Mouse (Mus musculus): ENCODE data around the gene Adgrf3.

The Adgrf3 gene

DNA sequence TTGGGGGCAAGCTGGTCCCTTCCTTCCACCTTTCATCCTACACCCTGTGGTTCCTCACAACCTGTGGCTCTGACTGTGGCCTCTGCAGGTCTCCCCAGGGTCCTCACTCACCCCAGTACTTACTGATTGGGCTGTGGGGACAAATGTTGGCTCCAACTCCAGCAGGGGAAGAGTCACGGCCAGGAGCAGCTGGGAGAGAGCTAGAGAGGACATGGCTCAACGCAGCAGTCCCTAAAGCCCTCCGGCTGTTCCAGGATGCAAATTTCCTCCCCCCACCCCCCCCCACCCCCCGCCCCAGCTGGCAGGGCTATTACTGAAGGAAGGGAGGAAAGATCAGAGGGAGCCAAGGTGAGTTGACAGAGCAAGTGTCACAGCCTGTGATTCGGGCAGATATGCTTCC is at the start of gene Adgrf3:
TSS of gene Adgrf3 (minus strand) at position 230 of the 400 bp plus-strand sequence.
- CTCF ChIA-PET = interaction anchor here in 2 of 4 experiments (0.5 to 2.1 kb wide), 6 partner anchors 90 to 1738 kb away, joined by 3 to 8 read pairs (median 5); partner anchors contain the start of gene Garem2 (in 1 of the 2)

DNA sequence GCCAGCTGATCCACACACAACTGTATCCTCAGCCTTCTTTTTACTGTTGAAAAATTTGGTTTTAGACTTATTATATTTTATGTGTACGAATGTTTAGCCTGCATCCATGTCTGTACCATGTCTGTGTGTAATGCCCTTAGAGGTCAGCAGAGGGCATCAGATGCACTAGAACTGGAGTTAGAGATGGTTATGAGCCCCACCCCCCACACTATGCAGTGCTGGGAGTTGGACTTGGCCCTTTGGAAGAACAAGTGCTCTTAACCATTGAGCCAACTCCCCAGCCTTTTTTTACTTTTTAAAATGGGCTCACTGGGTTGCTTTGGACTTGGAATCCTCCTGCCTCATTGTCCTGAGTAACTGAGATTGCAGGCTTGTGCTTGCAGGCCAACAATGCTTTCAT is 42.1 kb upstream of the Adgrf3 start:
- ChIA-PET POLR2A (interaction anchor here in 1 of 4 experiments (1.0 kb wide), 1 partner anchor 96 kb away, joined by 3 read pairs; no protein-coding TSS in a partner anchor), CTCF (interaction anchor here in 2 of 4 experiments (0.5 to 1.5 kb wide), 3 partner anchors 33 to 248 kb away, joined by 3 to 14 read pairs (median 7); no protein-coding TSS in a partner anchor)

More for the DNA sequence above, at the start of gene Adgrf3:
- POLR2A ChIA-PET = interaction anchor here in 3 of 4 experiments (0.6 to 1.4 kb wide), 4 partner anchors 49 to 1036 kb away, joined by 3 to 11 read pairs (median 3); no protein-coding TSS in a partner anchor

DNA sequence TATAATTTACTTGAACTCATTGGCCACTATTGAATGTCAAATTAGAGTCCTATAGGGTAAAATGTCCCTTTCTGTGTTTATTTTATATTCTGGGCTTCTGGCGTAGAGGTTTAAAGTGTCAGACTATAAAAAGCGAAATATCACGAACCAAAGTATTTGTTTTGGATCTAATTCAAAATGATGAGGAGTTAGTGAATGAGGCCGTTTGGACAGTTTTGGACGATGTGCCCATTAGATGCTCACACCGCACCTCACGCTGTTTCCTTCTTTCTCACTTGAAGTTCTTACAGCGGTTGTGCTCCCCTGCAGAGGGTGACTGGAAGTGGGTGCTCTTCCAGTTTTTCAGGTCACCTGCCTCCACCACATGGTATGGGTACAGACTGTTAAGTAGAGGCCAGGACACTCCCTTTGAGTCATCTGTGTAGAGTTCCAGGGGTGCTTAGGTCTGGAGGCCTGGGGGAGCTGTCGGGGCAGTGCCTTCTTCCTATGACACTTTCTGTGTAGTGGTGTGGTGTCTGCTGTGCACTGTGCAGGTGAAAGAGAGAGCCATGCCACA is 40.4 kb upstream of the Adgrf3 start:
- ChIA-PET POLR2A (interaction anchor here in 1 of 4 experiments (1.0 kb wide), 1 partner anchor 30 kb away, joined by 3 read pairs; no protein-coding TSS in a partner anchor), CTCF (no interaction called here)

DNA sequence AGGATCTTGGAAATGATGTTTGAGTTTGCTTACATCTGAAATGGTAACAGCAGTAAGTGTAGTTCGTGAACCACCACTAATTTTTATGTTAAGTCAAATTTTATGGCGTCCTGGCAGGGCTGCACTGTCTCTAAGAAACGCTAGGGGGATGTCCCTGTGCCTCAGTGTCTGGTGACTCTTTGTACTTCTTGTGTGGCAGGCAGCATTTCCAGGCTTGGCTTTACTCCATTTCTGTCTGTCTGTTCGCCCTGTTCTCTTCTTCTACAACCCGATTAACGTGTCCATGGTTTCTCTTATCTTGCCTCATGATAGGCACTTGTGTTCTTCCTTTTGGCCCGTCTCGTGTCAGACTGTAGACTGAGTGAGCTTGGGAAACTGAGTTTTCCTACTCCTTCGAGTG is 38.2 kb upstream of the Adgrf3 start:
- ChIA-PET POLR2A (interaction anchor here in 1 of 4 experiments (0.6 to 1.5 kb wide), 2 partner anchors 8 to 379 kb away, joined by 5 read pairs; no protein-coding TSS in a partner anchor), CTCF (interaction anchor here in 2 of 4 experiments (0.7 to 1.2 kb wide), 5 partner anchors 13 to 260 kb away, joined by 3 to 4 read pairs (median 3); no protein-coding TSS in a partner anchor)

DNA sequence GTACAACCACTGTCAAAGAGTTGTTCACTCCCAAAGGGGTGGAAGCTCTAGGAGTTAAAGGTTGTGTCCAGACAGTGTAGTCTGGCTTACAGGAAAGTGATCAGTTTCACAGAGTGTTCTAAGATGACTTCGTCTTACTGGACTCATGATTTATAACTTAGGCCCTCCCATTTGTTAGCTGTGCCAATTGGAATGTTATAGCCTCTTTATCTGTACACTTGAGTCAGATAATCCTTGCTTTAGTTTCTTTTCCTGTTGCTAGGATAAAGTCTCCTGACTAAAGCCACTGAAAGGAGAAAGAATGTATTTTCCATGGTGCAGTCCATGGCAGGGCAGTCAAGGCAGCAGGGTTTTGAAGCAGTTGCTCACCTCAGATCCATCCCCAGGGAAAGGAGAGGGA is 36.9 kb upstream of the Adgrf3 start:
- POLR2A ChIA-PET = no interaction called here

DNA sequence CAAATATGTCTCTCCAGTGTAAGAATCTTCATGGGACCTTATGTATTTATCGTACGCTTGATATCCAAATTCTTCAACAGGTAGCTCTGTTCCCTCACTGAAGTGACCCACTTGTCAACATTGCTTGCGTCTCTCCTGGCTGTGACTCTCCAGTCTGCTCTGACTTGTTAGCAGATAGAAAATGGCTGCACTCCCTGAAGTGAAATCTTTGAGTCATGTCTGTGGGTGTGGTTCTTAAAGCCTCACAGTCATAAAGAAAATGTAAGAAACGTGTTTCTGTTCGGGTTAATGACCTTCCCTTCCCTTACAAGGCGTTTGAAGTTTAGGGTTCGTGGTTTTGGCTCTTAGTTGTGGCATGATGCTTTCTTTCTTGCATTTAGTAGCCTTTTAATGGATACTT is 35.0 kb upstream of the Adgrf3 start:
- ChIA-PET POLR2A (interaction anchor here in 1 of 4 experiments (0.8 kb wide), 1 partner anchor 8 kb away, joined by 3 read pairs; no protein-coding TSS in a partner anchor), CTCF (interaction anchor here in 1 of 4 experiments (0.7 kb wide), 1 partner anchor 118 kb away, joined by 3 read pairs; no protein-coding TSS in a partner anchor)

More for the DNA sequence above, 36.9 kb upstream of the Adgrf3 start:
- CTCF ChIA-PET = interaction anchor here in 1 of 4 experiments (0.6 kb wide), 1 partner anchor 229 kb away, joined by 7 read pairs; the partner anchor contains the start of gene Il6

DNA sequence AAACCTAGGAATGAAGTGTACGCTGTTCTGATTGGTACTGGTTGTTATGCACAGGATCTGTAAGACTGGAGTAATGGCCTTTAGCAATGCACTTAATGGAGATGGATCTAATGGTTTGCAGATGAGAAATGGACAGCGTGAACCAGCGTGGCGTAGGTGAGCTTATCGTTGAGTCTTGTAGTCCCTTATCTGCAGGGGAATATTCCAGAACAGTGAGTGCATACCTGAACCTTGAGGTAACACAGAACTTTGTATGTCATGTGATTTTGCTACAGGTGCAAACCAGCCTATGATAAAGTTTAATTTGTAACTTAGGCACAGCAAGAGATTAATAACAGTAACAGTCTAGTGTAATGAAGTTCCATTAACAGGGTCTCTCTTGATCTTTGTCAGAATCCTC is 33.0 kb upstream of the Adgrf3 start:
- ChIA-PET POLR2A (interaction anchor here in 1 of 4 experiments (0.6 kb wide), 1 partner anchor 87 kb away, joined by 3 read pairs; no protein-coding TSS in a partner anchor), CTCF (interaction anchor here in 1 of 4 experiments (0.6 kb wide), 1 partner anchor 291 kb away, joined by 3 read pairs; no protein-coding TSS in a partner anchor)

DNA sequence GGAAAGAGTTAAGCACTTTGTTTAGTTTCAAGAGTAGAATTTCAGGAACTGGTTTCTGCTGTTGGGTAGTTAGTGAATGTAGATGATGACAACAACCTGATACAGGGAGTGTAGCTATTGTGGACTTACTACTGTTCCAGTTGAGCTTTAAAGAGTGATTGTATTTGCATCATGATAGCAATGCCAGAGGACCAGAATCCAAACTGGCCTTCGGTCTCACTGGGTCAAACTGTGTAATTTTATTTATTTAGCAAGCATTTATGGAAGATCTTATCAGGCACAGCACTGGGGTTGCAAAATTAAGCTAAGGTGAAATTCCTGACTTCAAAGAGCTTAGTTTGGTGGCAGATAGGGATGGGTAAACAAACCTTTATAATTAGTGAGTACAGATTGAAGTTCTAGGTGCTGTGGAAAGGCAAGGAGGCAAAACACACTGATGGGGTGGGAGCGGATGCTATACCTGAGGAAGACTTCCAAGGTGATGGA is 30.2 kb upstream of the Adgrf3 start:
- ChIA-PET POLR2A (interaction anchor here in 2 of 4 experiments (1.3 kb wide), 2 partner anchors 9 to 107 kb away, joined by 3 to 5 read pairs; no protein-coding TSS in a partner anchor), CTCF (no interaction called here)

DNA sequence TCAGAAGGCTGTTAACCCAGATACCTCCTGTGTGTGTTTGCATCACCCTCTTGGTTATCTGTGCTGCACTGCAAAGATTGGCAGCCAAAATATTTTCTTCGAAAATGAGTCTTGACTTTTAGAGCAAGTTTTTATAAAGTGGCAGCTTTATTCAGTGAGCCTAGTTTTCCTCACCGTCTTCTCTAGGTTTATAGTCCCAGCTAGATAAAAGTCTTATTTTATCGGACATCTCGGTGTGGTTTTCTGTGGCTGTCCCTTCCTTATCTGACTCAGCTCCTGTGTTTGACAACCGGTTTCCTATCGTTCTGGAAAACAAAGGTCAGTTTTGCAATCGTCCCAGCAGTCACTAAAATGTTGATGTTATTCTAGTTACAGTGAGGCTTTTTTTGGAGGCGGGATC is 28.5 kb upstream of the Adgrf3 start:
- ChIA-PET POLR2A (interaction anchor here in 1 of 4 experiments (0.9 kb wide), 1 partner anchor 14 kb away, joined by 3 read pairs; no protein-coding TSS in a partner anchor), CTCF (no interaction called here)

DNA sequence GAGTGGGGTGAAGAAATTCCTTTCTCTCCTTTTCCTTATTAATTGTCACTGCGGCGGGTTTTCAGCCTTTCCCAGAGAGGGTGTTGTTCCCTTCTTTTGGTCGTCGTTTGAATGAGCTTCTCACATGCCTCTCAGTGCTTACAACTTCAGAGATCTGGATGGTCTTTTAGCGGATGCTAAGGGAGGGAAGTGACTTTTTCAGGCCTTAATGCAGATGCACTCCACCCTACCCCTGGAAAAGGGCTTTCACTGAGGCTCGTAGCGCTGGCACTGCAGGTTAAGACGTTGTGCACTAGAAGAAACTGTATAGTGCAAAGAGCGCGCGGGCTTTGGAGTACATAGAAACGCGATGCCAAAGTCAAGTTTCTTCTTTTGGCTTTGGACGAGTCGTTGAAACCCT is 27.5 kb upstream of the Adgrf3 start:
- POLR2A ChIA-PET = interaction anchor here in 1 of 4 experiments (0.9 kb wide), 1 partner anchor 355 kb away, joined by 5 read pairs; the partner anchor contains the start of gene Kcnk3
- CTCF ChIA-PET = interaction anchor here in 1 of 4 experiments (1.1 kb wide), 1 partner anchor 128 kb away, joined by 3 read pairs; the partner anchor contains the start of gene Garem2

DNA sequence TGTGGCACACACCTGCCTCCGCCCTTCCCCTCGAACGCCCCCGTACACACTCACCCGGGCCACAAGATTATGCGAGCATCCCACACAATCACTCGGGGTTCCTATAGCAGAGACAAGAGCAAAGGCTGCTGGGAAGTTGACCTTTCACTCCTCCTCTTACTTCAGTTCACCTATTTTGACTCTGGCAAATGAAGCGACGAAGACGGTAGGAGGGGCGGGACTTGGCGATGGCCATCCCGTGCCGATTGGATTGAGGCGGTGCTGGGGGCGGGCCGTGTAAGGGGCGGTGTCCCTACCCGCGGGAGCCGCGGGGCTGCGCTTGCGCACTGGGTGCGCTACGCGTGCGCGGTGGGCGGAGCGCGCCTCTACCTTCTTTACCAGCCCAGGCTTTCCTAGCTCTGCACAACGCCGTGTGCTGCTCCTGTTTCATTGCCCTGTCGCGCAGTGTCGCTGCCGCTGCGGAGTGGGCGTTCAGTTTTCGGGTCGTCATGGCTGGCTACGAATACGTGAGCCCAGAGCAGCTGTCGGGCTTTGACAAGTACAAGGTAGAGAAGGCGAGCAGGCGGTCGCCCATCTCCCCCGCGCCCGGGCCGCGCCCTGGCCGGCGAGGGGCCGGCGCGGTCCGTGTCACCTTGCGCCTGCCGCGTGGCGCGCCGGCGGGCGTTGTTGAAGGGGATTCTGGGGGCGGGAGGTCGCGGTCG is 26.9 kb upstream of the Adgrf3 start, which contains the start of gene Selenoi:
TSS of gene Selenoi (plus strand) at position 311 of the 701 bp plus-strand sequence.
- ChIA-PET POLR2A (interaction anchor here in 2 of 4 experiments (0.5 to 0.9 kb wide), 2 partner anchors 174 to 355 kb away, joined by 4 to 5 read pairs; partner anchors contain the start of gene Kcnk3 (in 1 of the 2)), CTCF (interaction anchor here in 1 of 4 experiments (1.1 kb wide), 1 partner anchor 128 kb away, joined by 3 read pairs; the partner anchor contains the start of gene Garem2)

DNA sequence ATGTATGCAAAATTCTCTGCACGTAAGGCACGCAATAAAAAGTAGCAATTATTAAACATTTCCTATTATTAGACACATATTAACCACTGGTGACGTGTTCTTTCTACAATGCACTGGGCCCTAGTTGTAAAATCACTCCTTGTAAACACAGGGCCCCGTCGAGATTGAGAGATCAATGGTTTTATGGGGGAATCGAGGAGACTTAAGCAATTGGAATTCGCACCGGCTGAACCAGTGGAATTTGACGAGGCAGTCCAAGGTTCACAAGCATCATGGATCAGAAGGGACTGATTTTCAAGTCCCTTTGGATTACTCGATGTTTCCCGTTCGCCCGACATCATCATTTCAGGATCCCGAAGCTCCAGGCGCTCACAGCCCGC is 26.4 kb upstream of the Adgrf3 start:
- POLR2A ChIA-PET = interaction anchor here in 1 of 4 experiments (0.5 kb wide), 1 partner anchor 174 kb away, joined by 4 read pairs; no protein-coding TSS in a partner anchor

DNA sequence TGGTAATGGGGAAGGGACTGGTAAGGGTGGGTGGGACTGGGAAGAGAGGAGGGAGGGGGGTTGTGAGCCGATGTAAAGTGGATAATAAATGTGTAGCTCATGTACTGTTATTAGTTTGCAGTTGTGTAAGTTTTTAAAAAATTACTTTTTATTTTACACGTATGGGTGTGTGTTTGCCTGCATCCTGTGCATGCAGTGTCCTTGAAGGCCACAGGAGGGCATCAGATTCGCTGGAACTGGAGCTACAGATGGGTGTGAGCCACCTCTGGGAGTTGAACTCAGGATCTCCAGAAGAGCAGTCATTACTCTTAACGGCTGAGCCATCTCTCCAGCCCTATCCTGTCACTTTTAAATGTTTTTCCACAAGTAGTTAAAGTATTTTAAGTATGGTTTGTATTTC is 25.4 kb upstream of the Adgrf3 start:
- ChIA-PET POLR2A (no interaction called here), CTCF (no interaction called here)

More for the DNA sequence above, 26.4 kb upstream of the Adgrf3 start:
- CTCF ChIA-PET = interaction anchor here in 1 of 4 experiments (1.1 kb wide), 1 partner anchor 127 kb away, joined by 3 read pairs; the partner anchor contains the start of gene Garem2

DNA sequence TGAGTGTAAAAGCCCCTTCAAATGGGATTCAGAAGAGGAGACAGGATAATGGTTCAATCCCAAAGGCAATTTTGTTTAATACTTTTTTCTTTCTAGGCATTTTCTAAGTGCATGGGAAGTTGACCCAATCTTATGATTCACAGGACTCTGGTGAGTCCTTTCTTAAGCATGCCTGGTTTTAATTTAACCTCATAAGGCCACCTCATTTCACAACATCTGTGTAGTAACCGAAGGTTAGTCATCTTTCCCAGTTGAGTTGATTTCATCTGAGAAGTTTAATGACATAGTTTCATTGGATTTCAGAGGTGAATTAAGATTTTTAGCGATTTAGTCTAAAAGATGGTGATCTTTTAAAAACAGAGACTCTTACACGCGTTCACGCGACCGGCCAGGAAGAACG is 17.2 kb upstream of the Adgrf3 start:
- ChIA-PET CTCF (no interaction called here), POLR2A (no interaction called here)

DNA sequence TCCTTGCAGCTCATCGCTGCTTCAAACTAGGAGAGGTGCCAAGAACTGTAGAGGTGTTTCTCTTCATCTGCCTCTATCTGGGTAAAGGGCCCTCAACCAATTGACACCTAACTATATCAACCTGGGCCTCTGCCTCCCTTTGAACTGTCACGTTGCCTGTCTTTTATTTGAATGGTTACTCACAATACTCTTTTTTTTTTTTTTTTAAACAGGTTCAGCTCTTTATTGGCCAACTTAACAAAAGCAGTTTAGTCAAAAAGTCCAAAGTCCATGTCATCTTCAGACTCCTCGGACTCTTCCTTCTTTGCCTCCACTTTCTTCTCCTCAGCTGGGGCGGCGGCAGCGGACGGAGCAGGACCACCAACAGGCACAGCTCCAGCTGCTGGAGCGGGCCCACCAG is 15.1 kb upstream of the Adgrf3 start:
- ChIA-PET POLR2A (interaction anchor here in 2 of 4 experiments (1.3 kb wide), 2 partner anchors 13 to 148 kb away, joined by 3 read pairs; no protein-coding TSS in a partner anchor), CTCF (interaction anchor here in 1 of 4 experiments (0.6 kb wide), 1 partner anchor 106 kb away, joined by 5 read pairs; no protein-coding TSS in a partner anchor)

DNA sequence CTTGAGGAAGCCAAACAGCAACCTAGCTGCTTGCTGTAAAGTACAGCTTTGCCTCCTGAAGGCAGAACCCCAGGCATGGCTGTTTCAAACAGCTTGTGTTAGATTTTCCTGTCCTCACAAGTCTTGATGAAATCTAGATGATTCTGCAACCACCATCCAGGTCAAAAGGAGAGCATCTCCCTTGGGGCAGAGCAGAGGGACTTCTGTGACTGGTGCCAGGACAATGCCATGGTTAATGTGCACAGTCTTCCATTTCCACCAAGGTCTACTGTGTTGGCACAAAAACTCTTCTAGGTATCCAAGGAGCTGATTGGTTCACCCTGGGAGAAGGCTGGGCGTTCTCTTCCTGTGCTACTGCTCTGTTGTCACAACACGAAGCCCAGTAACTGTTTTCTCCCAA is 14.2 kb upstream of the Adgrf3 start:
- ChIA-PET POLR2A (interaction anchor here in 1 of 4 experiments (1.1 to 1.3 kb wide), 3 partner anchors 9 to 152 kb away, joined by 3 read pairs; no protein-coding TSS in a partner anchor), CTCF (no interaction called here)

DNA sequence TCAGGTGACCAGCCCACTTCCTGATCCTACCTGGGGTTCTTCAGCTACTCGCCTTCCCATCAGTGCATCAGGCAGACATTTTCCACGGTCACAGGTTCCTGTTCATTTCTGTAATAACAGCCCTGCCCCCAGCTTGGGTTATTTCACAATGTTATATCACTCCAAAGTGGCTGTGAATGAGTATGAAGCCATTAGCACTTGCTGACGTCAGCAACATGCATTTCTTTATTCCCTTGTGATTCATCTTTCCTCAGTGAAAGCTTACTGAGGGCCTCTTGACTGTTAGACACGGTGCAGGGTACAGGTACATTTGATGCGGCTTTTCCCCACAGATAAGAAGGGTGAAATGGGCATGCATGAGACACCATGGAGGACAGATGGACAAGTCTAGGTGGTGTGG is 10.4 kb upstream of the Adgrf3 start:
- ChIA-PET POLR2A (interaction anchor here in 2 of 4 experiments (0.7 to 1.3 kb wide), 2 partner anchors 29 to 143 kb away, joined by 3 read pairs; no protein-coding TSS in a partner anchor), CTCF (interaction anchor here (0.6 to 6.8 kb wide), 7 partner anchors 14 to 422 kb away, joined by 3 to 40 read pairs (median 4); no protein-coding TSS in a partner anchor)

DNA sequence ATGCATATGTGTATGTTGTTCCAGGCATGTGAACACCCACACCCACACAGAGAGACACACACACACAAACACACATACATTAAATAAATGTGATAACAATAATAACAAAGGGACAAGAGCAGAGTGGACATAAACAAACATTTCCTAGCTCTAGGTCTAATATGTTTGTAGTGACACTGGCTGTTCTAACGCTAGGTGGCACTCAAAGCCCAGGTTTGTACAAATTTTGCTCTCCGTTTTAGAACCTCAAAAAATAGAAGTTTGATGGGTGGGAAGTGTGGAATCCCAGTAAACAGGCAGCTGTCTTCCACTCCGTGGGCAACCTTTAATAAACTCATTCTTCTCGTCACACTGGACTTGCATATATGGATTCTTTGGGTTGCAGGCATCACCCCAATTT is 9.4 kb upstream of the Adgrf3 start:
- ChIA-PET CTCF (interaction anchor here (0.5 to 6.8 kb wide), 22 partner anchors 12 to 776 kb away, joined by 3 to 40 read pairs (median 4); partner anchors contain the start of gene Drc1 (in 2 of the 4)), POLR2A (no interaction called here)

Data from embryonic stem cell, embryonic (primary cell).